Mouse (Mus musculus): ENCODE data around the gene Srrm1.
A peak's percentile ranks its signal among the peaks of the same experiment; 100 is the strongest.

Srrm1 gene

GRCm38 (mm10) chr4:135353794-135354450, 801 bp upstream of the Srrm1 start:
- DNase-seq, result peak; percentile 10

GRCm38 (mm10) chr4:135352326-135353065, 625 bp downstream of the Srrm1 start:
- no peak for DNase-seq

GRCm38 (mm10) chr4:135337376-135337942, 15.7 kb downstream of the Srrm1 start:
- DNase-seq, result no peak

GRCm38 (mm10) chr4:135336023-135336357, 17.1 kb downstream of the Srrm1 start:
- no peak for DNase-seq

- no peak for DNase-seq
These were observed 17.6 kb downstream of the Srrm1 start for GRCm38 (mm10) chr4:135335327-135336022.

- DNase-seq, result no peak
These were observed 26.7 kb downstream of the Srrm1 start for GRCm38 (mm10) chr4:135326469-135326868.

- DNase-seq, result no peak
These were observed 27.1 kb downstream of the Srrm1 start for GRCm38 (mm10) chr4:135326046-135326445.

GRCm38 (mm10) chr4:135323021-135323420, 30.1 kb downstream of the Srrm1 start:
- no peak for DNase-seq

GRCm38 (mm10) chr4:135317966-135318365, 35.2 kb downstream of the Srrm1 start:
- peak; percentile 74 for DNase-seq

GRCm38 (mm10) chr4:135317539-135317938, 35.6 kb downstream of the Srrm1 start:
- DNase-seq, result no peak

- DNase-seq, result no peak
These were observed 37.8 kb downstream of the Srrm1 start for GRCm38 (mm10) chr4:135315287-135315686.

GRCm38 (mm10) chr4:135314419-135314832, 38.7 kb downstream of the Srrm1 start:
- DNase-seq, result no peak

- DNase-seq, result no peak
These were observed 39.3 kb downstream of the Srrm1 start for GRCm38 (mm10) chr4:135313761-135314241.

GRCm38 (mm10) chr4:135313111-135313691, 39.9 kb downstream of the Srrm1 start:
- no peak for DNase-seq

GRCm38 (mm10) chr4:135312706-135313105, 40.4 kb downstream of the Srrm1 start:
- no peak for DNase-seq

- no peak for DNase-seq
These were observed 42.8 kb downstream of the Srrm1 start for GRCm38 (mm10) chr4:135310371-135310770.

- no peak for DNase-seq
These were observed 43.4 kb downstream of the Srrm1 start for GRCm38 (mm10) chr4:135309726-135310125.

- no peak for DNase-seq
These were observed 43.9 kb downstream of the Srrm1 start for GRCm38 (mm10) chr4:135309112-135309659.

- DNase-seq, result no peak
These were observed 46.0 kb downstream of the Srrm1 start for GRCm38 (mm10) chr4:135306971-135307632.

GRCm38 (mm10) chr4:135306533-135306932, 46.6 kb downstream of the Srrm1 start:
- no peak for DNase-seq

- no peak for DNase-seq
These were observed 50.9 kb downstream of the Srrm1 start for GRCm38 (mm10) chr4:135302261-135302660.

- DNase-seq, result no peak
These were observed 52.0 kb downstream of the Srrm1 start for GRCm38 (mm10) chr4:135301166-135301565.
